Mouse (Mus musculus): ENCODE data around the gene Zfp667. TPM values are rescaled to one million over a fixed set of nuclear protein-coding genes. Genes with fewer than 3 reads are reported as not detected.

Zfp667 gene
- polyA plus RNA-seq, 1 experiment from 2014 or later: 15.5 TPM

GRCm38 (mm10) chr7:6339865-6340264 is 53.5 kb downstream of the Zfp667 start:
- ATAC-seq (ENCODE audit: low FRiP score): no peak
- WGBS: 80% methylated on average over 5 of the region's 5 CpGs
- no peak overlapping the region for H3K4me2 ChIP-seq (replicated peaks)
- H3K9me3 ChIP-seq (replicated peaks): no peaks in the 10 kb centered on the region
- H3K4me1 ChIP-seq: peaks cover 3% of the 10 kb centered on the region; the same call in 1 of the 2 replicates
- no peaks in the 10 kb centered on the region for H3K36me3 ChIP-seq
- no peaks in the 10 kb centered on the region for H3K27me3 ChIP-seq
- no peak overlapping the region for H3K4me3 ChIP-seq
- no peak overlapping the region for H3K9ac ChIP-seq
- no peak overlapping the region for H3K27ac ChIP-seq

- H3K27ac ChIP-seq: peak within 1 kb of the TSS; percentile 84
- peak within 1 kb of the TSS; percentile 65 for H3K4me3 ChIP-seq
- ATAC-seq (ENCODE audit: low FRiP score): peak; percentile 94
- peaks cover 3% of the 10 kb centered on the region; the same call in 1 of the 2 replicates for H3K4me1 ChIP-seq
- H3K9me3 ChIP-seq (replicated peaks): no peaks in the 10 kb centered on the region
- H3K9ac ChIP-seq: peak within 1 kb of the TSS; percentile 42
- no peaks in the 10 kb centered on the region for H3K36me3 ChIP-seq
- no peaks in the 10 kb centered on the region for H3K27me3 ChIP-seq
- H3K4me2 ChIP-seq (replicated peaks): peak within 1 kb of the TSS; percentile 48
- WGBS: under 1% methylated on average over 26 of the region's 26 CpGs
Measured at GRCm38 (mm10) chr7:6343501-6344071, 57.2 kb downstream of the Zfp667 start, which contains the start of gene Gm3854. TSS of gene Gm3854 (plus strand) at chr7:6343759.

DNA sequence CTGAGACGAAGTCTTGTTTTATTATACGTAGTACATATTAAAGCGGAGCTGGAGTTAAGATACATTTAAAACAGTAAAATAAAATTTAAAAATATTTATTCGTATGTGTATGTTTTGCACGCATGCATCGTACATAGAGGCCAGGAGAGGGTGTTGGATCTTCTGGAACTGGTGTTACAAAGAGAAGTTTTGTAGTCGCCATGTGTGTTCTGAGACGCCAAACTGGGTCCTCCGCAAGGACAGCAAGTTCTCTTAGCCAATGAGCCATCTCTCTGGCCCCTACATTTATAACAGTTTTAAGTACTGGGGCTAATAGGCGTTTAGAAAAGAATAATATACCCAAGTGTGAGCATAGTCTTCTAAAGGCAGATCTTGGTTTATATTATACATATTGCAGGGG is 57.7 kb downstream of the Zfp667 start:
- WGBS: 33% methylated on average over 10 of the region's 10 CpGs
- ATAC-seq (ENCODE audit: low FRiP score): peak; percentile 56

More for the DNA sequence above, 57.7 kb downstream of the Zfp667 start:
- Histone ChIP-seq H3K27me3 (no peaks in the 10 kb centered on the region), H3K4me1 (peaks cover 3% of the 10 kb centered on the region; the same call in 1 of the 2 replicates), H3K9me3 (replicated peaks) (no peaks in the 10 kb centered on the region), H3K36me3 (no peaks in the 10 kb centered on the region), H3K4me2 (replicated peaks) (peak overlapping the region; percentile 48), H3K27ac (peak overlapping the region; percentile 84; the same call in 1 of the 2 replicates), H3K9ac (no peak overlapping the region), H3K4me3 (peak overlapping the region; percentile 65)

Other genes with a start within 250 kb of the Zfp667 start
- gene Nlrp4c, start 241.4 kb upstream of the Zfp667 start, polyA plus RNA-seq (2016; fragmentation: Nextera tagmentation; extraction: Ambion mirVana): not detected in 2 replicates
- gene Zfp787, start 130.6 kb upstream of the Zfp667 start, polyA plus RNA-seq (2016; fragmentation: Nextera tagmentation; extraction: Ambion mirVana): 32.5 and 34.8 TPM in 2 replicates
- gene Zfp444, start 114.4 kb upstream of the Zfp667 start, polyA plus RNA-seq (2016; fragmentation: Nextera tagmentation; extraction: Ambion mirVana): 79.0 and 83.6 TPM in 2 replicates
- gene Galp, start 89.5 kb upstream of the Zfp667 start, polyA plus RNA-seq (2016; fragmentation: Nextera tagmentation; extraction: Ambion mirVana): not detected in 2 replicates
- not detected in 2 replicates for gene Zscan5b, start 64.3 kb upstream of the Zfp667 start, polyA plus RNA-seq (2016; fragmentation: Nextera tagmentation; extraction: Ambion mirVana)
- not detected in 2 replicates for gene Epp13, start 33.9 kb upstream of the Zfp667 start, polyA plus RNA-seq (2016; fragmentation: Nextera tagmentation; extraction: Ambion mirVana)
- gene Zfp583, start 44.7 kb downstream of the Zfp667 start, polyA plus RNA-seq (2016; fragmentation: Nextera tagmentation; extraction: Ambion mirVana): 10.8 and 12.1 TPM in 2 replicates
- 4.8 and 5.4 TPM in 2 replicates for gene Gm3854, start 57.2 kb downstream of the Zfp667 start, polyA plus RNA-seq (2016; fragmentation: Nextera tagmentation; extraction: Ambion mirVana)
- gene Zfp78, start 76.7 kb downstream of the Zfp667 start, polyA plus RNA-seq (2016; fragmentation: Nextera tagmentation; extraction: Ambion mirVana): 2.8 and 3.0 TPM in 2 replicates
- 15.9 and 16.4 TPM in 2 replicates for gene Zfp28, start 96.7 kb downstream of the Zfp667 start, polyA plus RNA-seq (2016; fragmentation: Nextera tagmentation; extraction: Ambion mirVana)
- gene Smim17, start 112.1 kb downstream of the Zfp667 start, polyA plus RNA-seq (2016; fragmentation: Nextera tagmentation; extraction: Ambion mirVana): 1.5 TPM in 2 replicates
- not detected in 2 replicates for gene Gm20715, start 123.7 kb downstream of the Zfp667 start, polyA plus RNA-seq (2016; fragmentation: Nextera tagmentation; extraction: Ambion mirVana)
- not detected in 2 replicates for gene Olfr1344, start 152.1 kb downstream of the Zfp667 start, polyA plus RNA-seq (2016; fragmentation: Nextera tagmentation; extraction: Ambion mirVana)
- not detected in 2 replicates for gene Olfr1336, start 169.6 kb downstream of the Zfp667 start, polyA plus RNA-seq (2016; fragmentation: Nextera tagmentation; extraction: Ambion mirVana)
- gene Olfr1346, start 180.5 kb downstream of the Zfp667 start, polyA plus RNA-seq (2016; fragmentation: Nextera tagmentation; extraction: Ambion mirVana): not detected in 2 replicates
- gene Olfr5, start 200.4 kb downstream of the Zfp667 start, polyA plus RNA-seq (2016; fragmentation: Nextera tagmentation; extraction: Ambion mirVana): not detected in 2 replicates
- gene Olfr1347, start 213.2 kb downstream of the Zfp667 start, polyA plus RNA-seq (2016; fragmentation: Nextera tagmentation; extraction: Ambion mirVana): not detected in 2 replicates
- not detected in 2 replicates for gene Olfr1348, start 222.2 kb downstream of the Zfp667 start, polyA plus RNA-seq (2016; fragmentation: Nextera tagmentation; extraction: Ambion mirVana)
- not detected in 2 replicates for gene Olfr1349, start 236.4 kb downstream of the Zfp667 start, polyA plus RNA-seq (2016; fragmentation: Nextera tagmentation; extraction: Ambion mirVana)

All from hindbrain, embryonic 12.5 days (tissue).